Mouse (Mus musculus) bone marrow macrophage, adult 2 months (primary cell): ENCODE results near the gene Arhgap28.

Experiments
- CTCF ChIP-seq: IDR thresholded peaks from 2 replicates; pipeline ENCODE4 v1.5.1; 2012; ENCODE audit warnings: low read depth, mild to moderate bottlenecking, low read length, moderate library complexity
- POLR2A ChIP-seq: IDR thresholded peaks from 2 replicates; pipeline ENCODE4 v1.6.1; 2012; ENCODE audit warnings: mild to moderate bottlenecking, low read depth, low read length, borderline replicate concordance

DNA sequence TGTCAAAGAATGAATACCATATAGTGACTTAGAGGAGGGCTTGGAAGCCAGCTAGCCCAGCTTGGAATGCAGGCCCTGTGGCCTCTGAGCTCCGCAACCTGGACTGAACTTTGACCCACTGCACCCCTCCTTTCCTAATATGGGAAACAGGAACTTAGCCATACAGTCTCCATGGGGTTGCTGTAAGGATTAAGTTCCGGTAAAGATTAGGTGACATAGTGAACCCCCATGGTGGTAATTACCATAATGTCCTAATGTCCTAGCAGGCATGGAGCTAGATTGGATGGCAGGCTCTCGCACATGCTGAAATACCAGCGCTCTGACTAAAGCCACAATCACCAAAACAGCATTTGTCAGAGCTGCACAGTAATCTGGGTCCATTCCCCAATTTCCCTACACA is 95.8 kb downstream of the Arhgap28 start:
- TF ChIP-seq CTCF (no peak), POLR2A (no peak)
